Comparison of ENCODE assay signal across 13 mouse cellular contexts in the genomic region with DNA sequence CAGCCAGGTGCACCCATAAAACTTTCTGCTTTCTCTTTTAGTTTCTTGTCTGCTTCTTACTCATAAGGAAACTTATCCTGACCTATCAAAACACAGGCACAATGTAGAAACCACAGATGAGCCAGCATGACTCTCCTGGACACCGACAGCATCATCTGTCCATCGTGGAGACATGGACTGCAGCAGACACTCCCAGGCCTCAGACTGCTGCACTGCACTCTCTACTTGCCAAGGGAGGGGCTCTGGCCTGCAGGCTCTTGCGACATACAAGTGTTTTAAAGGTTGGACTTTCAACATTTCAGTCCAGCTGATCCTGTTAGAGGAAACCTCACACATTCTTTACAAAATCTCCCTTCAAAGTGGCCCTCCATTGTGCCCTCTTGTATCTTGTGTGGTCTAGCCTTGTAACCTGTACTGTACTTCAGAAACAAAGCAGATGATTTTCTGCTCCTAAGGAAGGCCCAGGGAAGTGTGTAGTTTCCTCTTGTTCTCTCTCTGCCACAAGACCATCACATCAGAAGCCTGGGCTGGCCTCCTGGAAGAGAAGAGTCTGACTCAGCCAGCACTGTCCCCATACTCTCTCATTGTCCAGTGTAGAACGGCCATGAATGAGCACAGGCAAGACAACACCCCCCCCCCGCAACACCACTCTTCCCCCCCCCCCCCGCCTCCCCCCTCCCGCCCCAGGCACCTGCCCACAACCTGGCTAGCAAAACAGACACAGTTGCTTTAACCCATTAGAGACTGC. TPM values are rescaled to one million over a fixed set of nuclear protein-coding genes. Genes with fewer than 3 reads are reported as not detected.
DNase-seq lines count a peak whose midpoint lies in the region; ATAC-seq and TF ChIP-seq lines count a peak whose summit lies in the region.
"Had no signal": no experiment of that assay in that cellular context is flagged by ENCODE, and none has a peak within 500 bp of the region (broad histone marks: within the 10 kb centered on the region; RNA-seq: fewer than 3 reads in every experiment).

No protein-coding gene starts in this region.

- ATAC-seq in heart, embryonic 12.5 days (ENCODE audit: insufficient number of reproducible peaks, low FRiP score) = no peak
- peak; percentile 72 for ATAC-seq in lung, postnatal 0 days

- H3K4me3 ChIP-seq in heart, adult 2 months = no peak overlapping the region
- H3K4me3 ChIP-seq in heart, embryonic 12.5 days = no peak overlapping the region
- H3K4me3 ChIP-seq in brown adipose tissue, adult 24 weeks (ENCODE audit: insufficient read depth, low read depth, low read length) = no peak overlapping the region
- H3K4me3 ChIP-seq in lung, postnatal 0 days (ENCODE audit: low read depth, low read length) = no peak overlapping the region
- H3K4me3 ChIP-seq: erythroblast, embryonic 14.5 days; midbrain, embryonic 12.5 days had no signal

- intact Hi-C loops in heart, adult 2 months (cut with DNase I) = no loop called here

- peak overlapping the region; percentile 38; the same call in 1 of the 2 replicates for H3K27ac ChIP-seq in heart, adult 2 months
- no peak overlapping the region for H3K27ac ChIP-seq in heart, embryonic 12.5 days (ENCODE audit: poor library complexity, severe bottlenecking)
- H3K27ac ChIP-seq in brown adipose tissue, adult 24 weeks (replicated peaks; ENCODE audit: low read depth, low read length) = peak overlapping the region; percentile 92
- H3K27ac ChIP-seq in lung, postnatal 0 days (ENCODE audit: low read length) = no peak overlapping the region
- H3K27ac ChIP-seq: hindbrain, embryonic 14.5 days; midbrain, embryonic 12.5 days had no signal

- DNase-seq in heart, adult 2 months = peak in 1 of 2 experiments; percentile 65
- DNase-seq in A20 (ENCODE audit: low read depth, low spot score) = peak; percentile 30
- peak; percentile 70 for DNase-seq in lung, postnatal 0 days (ENCODE audit: low spot score)
- DNase-seq in Muller cell, postnatal 12 days (ENCODE audit: inconsistent ontology term) = no peak
- DNase-seq in right cerebral cortex, adult 2 months (ENCODE audit: low spot score in 2 of 2) = no peak
- no peak for DNase-seq in ovary, postnatal 10 days (ENCODE audit: low spot score)

- H3K4me1 ChIP-seq in heart, adult 2 months (ENCODE audit: control insufficient read depth, insufficient read depth, low read length) = peaks cover 7% of the 10 kb centered on the region
- peaks cover 27% of the 10 kb centered on the region for H3K4me1 ChIP-seq in heart, embryonic 12.5 days (replicated peaks)
- peaks cover 40% of the 10 kb centered on the region for H3K4me1 ChIP-seq in brown adipose tissue, adult 24 weeks (ENCODE audit: control insufficient read depth, insufficient read depth, insufficient read length, low read length)
- H3K4me1 ChIP-seq in lung, postnatal 0 days (ENCODE audit: insufficient read depth, low read depth, low read length) = no peaks in the 10 kb centered on the region; the same call in 1 of the 2 replicates
- H3K4me1 ChIP-seq: midbrain, embryonic 12.5 days had no signal

- no peak for TF ChIP-seq CTCF in heart, adult 2 months (IDR thresholded peaks at IDR 0.05)
- no peak for TF ChIP-seq CTCF in lung, postnatal 0 days (IDR thresholded peaks at IDR 0.05)

- WGBS in heart, adult 2 months = 57% methylated on average over 7 of the region's 7 CpGs
- WGBS in heart, embryonic 12.5 days = 71% methylated on average over 7 of the region's 7 CpGs
- WGBS in lung, postnatal 0 days = 51% methylated on average over 6 of the region's 7 CpGs

- no peak for TF ChIP-seq POLR2A in heart, adult 2 months (IDR thresholded peaks at IDR 0.05; ENCODE audit: insufficient read depth, low read depth, low read length)

- H3K9ac ChIP-seq in heart, adult 2 months (ENCODE audit: low read depth, low read length) = no peak overlapping the region
- no peak overlapping the region for H3K9ac ChIP-seq in heart, embryonic 12.5 days
- H3K9ac ChIP-seq in lung, postnatal 0 days (replicated peaks; ENCODE audit: low read depth) = no peak overlapping the region
- H3K9ac ChIP-seq: hindbrain, embryonic 14.5 days; midbrain, embryonic 12.5 days had no signal

- no peak overlapping the region for H3K4me2 ChIP-seq in heart, embryonic 12.5 days
- H3K4me2 ChIP-seq in lung, postnatal 0 days (replicated peaks; ENCODE audit: low read depth, low read length) = no peak overlapping the region
- H3K4me2 ChIP-seq: hindbrain, embryonic 14.5 days; midbrain, embryonic 12.5 days had no signal

- no peaks in the 10 kb centered on the region for H3K36me3 ChIP-seq in heart, adult 2 months (ENCODE audit: control insufficient read depth, insufficient read depth, low read length)
- no peaks in the 10 kb centered on the region for H3K36me3 ChIP-seq in heart, embryonic 12.5 days
- no peaks in the 10 kb centered on the region for H3K36me3 ChIP-seq in lung, postnatal 0 days (ENCODE audit: insufficient read depth, low read length)
- H3K36me3 ChIP-seq: G1E; midbrain, embryonic 12.5 days had no signal

- TF ChIP-seq EP300 in heart, adult 2 months (IDR thresholded peaks at IDR 0.05; ENCODE audit: insufficient read depth, low read depth, low read length) = no peak
- no peak for TF ChIP-seq EP300 in lung, postnatal 0 days (IDR thresholded peaks at IDR 0.05)

- no peaks in the 10 kb centered on the region for H3K9me3 ChIP-seq in heart, embryonic 12.5 days (replicated peaks)
- H3K9me3 ChIP-seq in lung, postnatal 0 days (ENCODE audit: low read length) = no peaks in the 10 kb centered on the region
- H3K9me3 ChIP-seq: midbrain, embryonic 12.5 days had no signal

- no peaks in the 10 kb centered on the region for H3K27me3 ChIP-seq in heart, adult 2 months (ENCODE audit: control insufficient read depth, insufficient read depth, low read length)
- no peaks in the 10 kb centered on the region; the same call in 1 of the 2 replicates for H3K27me3 ChIP-seq in heart, embryonic 12.5 days (replicated peaks)
- no peaks in the 10 kb centered on the region for H3K27me3 ChIP-seq in lung, postnatal 0 days (replicated peaks; ENCODE audit: insufficient read depth, low read length)
- H3K27me3 ChIP-seq: midbrain, embryonic 12.5 days had no signal

- no peaks in the 10 kb centered on the region for H3K79me2 ChIP-seq in heart, adult 2 months (replicated peaks; ENCODE audit: control insufficient read depth, insufficient read depth, low read length)

RNA-seq across cellular contexts. Expression of gene 1700019N19Rik, which starts 56.6 kb away (rescaled TPM):
- total RNA-seq in heart, adult 2 months (2021) = not detected
- 0.29 TPM in 2 replicates for polyA plus RNA-seq in heart, adult 2 months (2012; rRNA removed)
- polyA plus RNA-seq in heart, embryonic 12.5 days (2016; fragmentation: Nextera tagmentation; extraction: Ambion mirVana) = not detected in 2 replicates
- not detected in 2 replicates for polyA plus RNA-seq in brown adipose tissue, adult 24 weeks (2012; ENCODE audit: insufficient read depth, insufficient read length, missing spikeins)
- not detected in 2 replicates for polyA plus RNA-seq in lung, postnatal 0 days (2015; fragmentation: Nextera tagmentation; extraction: Ambion mirVana)
- total RNA-seq: G1E had no signal
- polyA plus RNA-seq: erythroblast, embryonic 14.5 days; G1E; hindbrain, embryonic 14.5 days; limb, embryonic 14.5 days; midbrain, embryonic 12.5 days had no signal

Comparison
In these comparisons a context has a peak if more than half of its experiments do, and no peak if none do; other contexts are left out.
1. H3K27ac ChIP-seq: peak in heart, adult 2 months (single experiment) and brown adipose tissue, adult 24 weeks (single experiment); none in heart, embryonic 12.5 days (single experiment) and lung, postnatal 0 days (single experiment).
2. DNase-seq: peak in A20 (single experiment) and lung, postnatal 0 days (single experiment); none in Muller cell, postnatal 12 days (single experiment), right cerebral cortex, adult 2 months (0 of 2) and ovary, postnatal 10 days (single experiment).